Mouse (Mus musculus) liver, adult (tissue): ENCODE measurements around the gene Gm8005.
"Not testable (repeated sequence)": the region's sequence is repeated elsewhere in the genome, so short reads cannot be mapped to it uniquely, and the experiment has no call there.

Experiments used
- GATA4 ChIP-seq: IDR thresholded peaks from 2 replicates; pipeline ENCODE4 v1.6.1; 2014; ENCODE audit warnings: mild to moderate bottlenecking, low read length; ENCODE audit not compliant: insufficient replicate concordance

Gene Gm8005

GRCm38 (mm10) chr14:42439573-42439972, at the start of gene Gm8005:
TSS of gene Gm8005 (minus strand) at chr14:42439673.
- not testable (repeated sequence) for TF ChIP-seq GATA4

- not testable (repeated sequence) for TF ChIP-seq GATA4
Measured at GRCm38 (mm10) chr14:42463581-42463980, 24.1 kb upstream of the Gm8005 start, which contains the start of gene Gm8011. TSS of gene Gm8011 (plus strand) at chr14:42463881.
